In the genomic region with DNA sequence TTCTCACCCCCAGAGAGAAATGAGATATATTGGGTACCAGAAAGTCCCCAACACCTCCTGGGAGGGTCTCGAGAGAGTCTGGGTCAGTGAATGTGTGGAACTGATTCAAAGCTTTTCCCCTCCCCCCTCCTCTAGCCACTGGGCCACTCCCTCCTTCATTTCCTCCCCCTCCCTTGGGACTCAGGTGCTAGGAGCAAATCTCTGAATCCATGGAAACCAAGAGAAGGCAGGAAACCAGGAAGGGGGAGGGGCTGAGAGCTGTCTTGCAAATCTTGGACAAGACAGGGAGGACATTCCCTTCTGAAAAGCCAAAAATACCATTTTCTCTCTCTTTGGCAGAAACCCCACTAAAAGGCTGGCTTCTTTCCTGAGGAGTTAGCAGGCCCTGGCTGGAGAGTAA, we compare ENCODE assay signal across 10 mouse cellular contexts. TPM values are rescaled to one million over a fixed set of nuclear protein-coding genes. Genes with fewer than 3 reads are reported as not detected.
DNase-seq lines count a peak whose midpoint lies in the region; ATAC-seq lines count a peak whose summit lies in the region.
"Had no signal": no experiment of that assay in that cellular context is flagged by ENCODE, and none has a peak within 500 bp of the region (broad histone marks: within the 10 kb centered on the region; RNA-seq: fewer than 3 reads in every experiment).

No protein-coding gene starts in this region.

- H3K4me1 ChIP-seq in liver, embryonic 11.5 days (replicated peaks; ENCODE audit: control insufficient read depth, insufficient read depth, low read length): no peaks in the 10 kb centered on the region

- H3K9ac ChIP-seq in liver, embryonic 11.5 days (ENCODE audit: low read depth, low read length): no peak overlapping the region
- H3K9ac ChIP-seq: embryonic facial prominence, embryonic 13.5 days; heart, embryonic 13.5 days had no signal

- no peak for ATAC-seq in inflammation-experienced regulatory T-cells, adult 6 months
- ATAC-seq in liver, embryonic 11.5 days (replicated peaks; ENCODE audit: low FRiP score): no peak

- peaks cover 7% of the 10 kb centered on the region; the same call in 1 of the 2 replicates for H3K27me3 ChIP-seq in liver, embryonic 11.5 days (replicated peaks; ENCODE audit: control insufficient read depth, insufficient read depth, low read length)
- H3K27me3 ChIP-seq: embryonic facial prominence, embryonic 13.5 days had no signal

- no peak overlapping the region for H3K4me2 ChIP-seq in liver, embryonic 11.5 days
- H3K4me2 ChIP-seq: embryonic facial prominence, embryonic 13.5 days; heart, embryonic 13.5 days had no signal

- DNase-seq in kidney, adult 9 months: peak; percentile 30
- no peak for DNase-seq in kidney, adult 8-10 months
- peak; percentile 19 for DNase-seq in Muller cell, postnatal 12 days (ENCODE audit: inconsistent ontology term)
- peak; percentile 62 for DNase-seq in brain, adult 2 months (ENCODE audit: low read depth, low spot score)
- DNase-seq in lung, postnatal 36 days: peak; percentile 35
- DNase-seq in cerebellum, adult 9-11 months: no peak
- DNase-seq in liver, embryonic 11.5 days (ENCODE audit: low spot score): no peak

- no peaks in the 10 kb centered on the region for H3K9me3 ChIP-seq in liver, embryonic 11.5 days (ENCODE audit: control insufficient read depth, low read length)

- H3K4me3 ChIP-seq in liver, embryonic 11.5 days (ENCODE audit: low read depth, low read length): no peak overlapping the region
- H3K4me3 ChIP-seq: embryonic facial prominence, embryonic 13.5 days; heart, embryonic 13.5 days had no signal

- H3K27ac ChIP-seq in liver, embryonic 11.5 days (ENCODE audit: low read depth, low read length): no peak overlapping the region
- H3K27ac ChIP-seq: embryonic facial prominence, embryonic 13.5 days; heart, embryonic 13.5 days had no signal

- 11% methylated on average over 1 of the region's 1 CpGs for WGBS in liver, embryonic 11.5 days

- no peaks in the 10 kb centered on the region for H3K36me3 ChIP-seq in liver, embryonic 11.5 days (ENCODE audit: control insufficient read depth, insufficient read depth, low read length)
- H3K36me3 ChIP-seq: embryonic facial prominence, embryonic 13.5 days; heart, embryonic 13.5 days had no signal

RNA-seq across cellular contexts. Expression of a gene that starts 15.1 kb away (rescaled TPM):
- 10 to 100 TPM; 49.6 to 57.3 (median 56.3) TPM for polyA plus RNA-seq in inflammation-experienced regulatory T-cells, adult 6 months (2017; shearing (Covaris generic))
- polyA plus RNA-seq in liver, embryonic 11.5 days (2014; fragmentation: Nextera tagmentation; extraction: Ambion mirVana): 53.4 and 55.7 TPM in 2 replicates

Comparison
In these comparisons a context has a peak if more than half of its experiments do, and no peak if none do; other contexts are left out.
1. DNase-seq: peak in kidney, adult 9 months (single experiment), Muller cell, postnatal 12 days (single experiment), brain, adult 2 months (single experiment) and lung, postnatal 36 days (single experiment); none in kidney, adult 8-10 months (0 of 2), cerebellum, adult 9-11 months (single experiment) and liver, embryonic 11.5 days (single experiment).